Comparison of ENCODE assay signal across 19 mouse cellular contexts in the genomic region with DNA sequence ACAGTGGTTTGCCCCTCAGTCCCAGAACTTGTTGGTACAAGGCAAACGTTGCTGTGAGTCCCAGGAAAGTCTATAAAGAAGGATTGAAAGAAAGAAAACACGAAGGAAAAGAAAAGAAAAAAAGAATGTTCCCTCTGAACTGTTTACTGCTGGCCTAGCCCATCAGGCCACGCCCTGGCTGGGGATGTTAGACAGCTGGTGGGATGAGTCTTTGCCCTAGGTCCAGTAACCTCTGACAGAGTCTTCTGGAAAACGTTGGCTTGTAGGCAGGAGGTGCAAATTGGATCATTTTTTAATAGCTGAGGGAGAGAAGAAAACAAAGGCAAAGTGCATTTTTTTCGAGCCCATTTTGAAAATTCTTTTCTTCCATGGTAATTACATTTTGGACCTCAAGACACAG.
DNase-seq lines count a peak whose midpoint lies in the region; TF ChIP-seq lines count a peak whose summit lies in the region.
"Had no signal": no experiment of that assay in that cellular context is flagged by ENCODE, and none has a peak within 500 bp of the region (broad histone marks: within the 10 kb centered on the region; RNA-seq: fewer than 3 reads in every experiment).

No protein-coding gene starts in this region.

- 60% methylated on average over 5 of the region's 5 CpGs for WGBS in lung, adult 2 months

- H3K4me3 ChIP-seq in lung, adult 2 months (replicated peaks; ENCODE audit: extremely low read depth, low read depth, low read length), result no peak overlapping the region
- H3K4me3 ChIP-seq: embryonic facial prominence, embryonic 10.5 days; embryonic facial prominence, embryonic 12.5 days; forebrain, embryonic 13.5 days; forebrain, embryonic 15.5 days had no signal

- TF ChIP-seq CTCF in lung, adult 2 months (IDR thresholded peaks at IDR 0.05; ENCODE audit: insufficient read depth, low read length), result no peak

- H3K4me1 ChIP-seq in lung, adult 2 months (ENCODE audit: control insufficient read depth, insufficient read depth, low read length), result no peaks in the 10 kb centered on the region
- H3K4me1 ChIP-seq: embryonic facial prominence, embryonic 10.5 days; embryonic facial prominence, embryonic 12.5 days; forebrain, embryonic 13.5 days; forebrain, embryonic 15.5 days had no signal

- peak; percentile 59 for DNase-seq in heart, adult 11 months
- DNase-seq in heart, adult 8-10 months (ENCODE audit: low spot score), result no peak
- DNase-seq in lung, postnatal 25 days (ENCODE audit: low spot score), result peak; percentile 5
- DNase-seq in lung, adult 2 months, result no peak
- peak; percentile 30 for DNase-seq in urinary bladder, postnatal 14 days (ENCODE audit: low spot score)
- DNase-seq in urinary bladder, postnatal 10 days (ENCODE audit: low spot score), result no peak
- no peak for DNase-seq in frontal cortex, postnatal 36 days (ENCODE audit: low spot score in 2 of 2)
- DNase-seq: adrenal gland, adult 8-10 months; adrenal gland, postnatal 14 days; adrenal gland, postnatal 36 days; cerebellum, adult 11-12 months; cerebellum, adult 2 months; cerebellum, adult 9-10 months; cerebellum, postnatal 10 days; cerebellum, postnatal 25 days had no signal

- TF ChIP-seq POLR2A in lung, adult 2 months (IDR thresholded peaks at IDR 0.05; ENCODE audit: borderline replicate concordance, extremely low read depth, low read depth, low read length), result no peak

Comparison
In these comparisons a context has a peak if more than half of its experiments do, and no peak if none do; other contexts are left out.
1. DNase-seq: peak in heart, adult 11 months (single experiment), lung, postnatal 25 days (single experiment) and urinary bladder, postnatal 14 days (single experiment); none in heart, adult 8-10 months (single experiment), lung, adult 2 months (single experiment), urinary bladder, postnatal 10 days (single experiment) and frontal cortex, postnatal 36 days (0 of 2).